Mouse (Mus musculus) heart, embryonic 10.5 days (tissue): Measurements from ENCODE around the gene Mfsd14a. TPM values are rescaled to one million over a fixed set of nuclear protein-coding genes. Genes with fewer than 3 reads are reported as not detected.

Source experiments
- DNase-seq: peaks from one replicate; pipeline ENCODE4 v3.0.0-alpha.2; 2017; ENCODE audit warnings: low spot score
- H3K27ac ChIP-seq: fragments of 300-500 bp; sonication (generic); 2 replicates; pipeline ENCODE4 v1.5.1; 2016; ENCODE audit warnings: mild to moderate bottlenecking
- H3K27me3 ChIP-seq: fragments of 300-500 bp; sonication (generic); 2 replicates; pipeline ENCODE4 v1.6.1; 2016; ENCODE audit warnings: mild to moderate bottlenecking; ENCODE audit not compliant: poor library complexity, insufficient read depth, severe bottlenecking
- H3K36me3 ChIP-seq: fragments of 300-500 bp; sonication (generic); 2 replicates; pipeline ENCODE4 v1.6.1; 2016; ENCODE audit warnings: mild to moderate bottlenecking, moderate library complexity
- H3K4me1 ChIP-seq: fragments of 300-500 bp; sonication (generic); 2 replicates; pipeline ENCODE4 v1.6.1; 2016; ENCODE audit warnings: mild to moderate bottlenecking
- H3K4me3 ChIP-seq: fragments of 300-500 bp; sonication (generic); 2 replicates; pipeline ENCODE4 v1.5.1; 2016; ENCODE audit warnings: mild to moderate bottlenecking, moderate library complexity
- H3K9me3 ChIP-seq: fragments of 300-500 bp; sonication (generic); 2 replicates; pipeline ENCODE4 v1.6.1; 2016; ENCODE audit warnings: mild to moderate bottlenecking, moderate library complexity
- WGBS: fragments of 180-500 bp; shearing (Covaris S2); methylation state at CpG from one replicate; pipeline ENCODE4 v1.1.7; 2016; 5-methylcytosine and 5-hydroxymethylcytosine counted together
- polyA plus RNA-seq: library from polyadenylated mRNA; unstranded; fragments of >200 nt; fragmentation: Nextera tagmentation; extraction: Ambion mirVana; gene quantifications from 2 replicates; pipeline ENCODE4 v1.2.1, GENCODE M21; 2016

Gene Mfsd14a
- polyA plus RNA-seq, 1 experiment from 2014 or later = 73.9 TPM

- no peak for DNase-seq
- H3K27ac ChIP-seq = no peak overlapping the region
- H3K4me1 ChIP-seq = no peaks in the 10 kb centered on the region
- WGBS = 87% methylated on average over 2 of the region's 2 CpGs
- H3K4me3 ChIP-seq = no peak overlapping the region
- no peaks in the 10 kb centered on the region for H3K9me3 ChIP-seq
- H3K36me3 ChIP-seq = peaks cover 90% of the 10 kb centered on the region
- no peaks in the 10 kb centered on the region for H3K27me3 ChIP-seq
Observed at GRCm38 (mm10) chr3:116642373-116642772, 20.1 kb downstream of the Mfsd14a start.

DNA sequence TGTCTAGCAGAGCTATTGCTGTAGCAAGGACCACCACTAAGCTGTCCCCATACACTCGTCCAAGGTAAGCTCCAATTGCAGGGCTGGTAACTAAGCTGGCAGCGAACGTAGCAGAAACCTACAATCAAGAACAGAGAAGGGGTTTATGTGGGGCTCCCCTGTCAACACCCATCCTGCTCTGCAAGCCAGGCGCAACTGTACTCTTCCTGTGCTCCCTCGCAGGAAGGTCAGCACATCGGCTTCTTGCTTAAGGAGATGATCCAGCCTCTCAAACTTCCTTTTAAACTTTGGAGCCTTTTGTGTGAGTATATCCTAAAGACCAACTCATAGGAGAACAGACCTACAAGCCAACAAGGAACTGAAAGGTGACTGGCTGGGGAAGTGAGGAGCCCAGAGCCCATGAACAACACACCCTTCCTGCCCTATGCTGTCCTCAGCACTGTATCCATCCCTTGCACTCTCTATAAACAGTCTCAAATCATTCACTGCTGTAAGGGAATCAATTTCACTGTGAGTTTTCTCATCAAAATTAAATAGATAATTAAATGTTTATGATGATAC lies 20.6 kb downstream of the Mfsd14a start:
- 90% methylated on average over 6 of the region's 6 CpGs for WGBS
- no peak overlapping the region for H3K27ac ChIP-seq
- H3K4me1 ChIP-seq = no peaks in the 10 kb centered on the region
- H3K4me3 ChIP-seq = no peak overlapping the region
- peaks cover 92% of the 10 kb centered on the region for H3K36me3 ChIP-seq
- H3K9me3 ChIP-seq = no peaks in the 10 kb centered on the region
- no peaks in the 10 kb centered on the region for H3K27me3 ChIP-seq
- no peak for DNase-seq

DNA sequence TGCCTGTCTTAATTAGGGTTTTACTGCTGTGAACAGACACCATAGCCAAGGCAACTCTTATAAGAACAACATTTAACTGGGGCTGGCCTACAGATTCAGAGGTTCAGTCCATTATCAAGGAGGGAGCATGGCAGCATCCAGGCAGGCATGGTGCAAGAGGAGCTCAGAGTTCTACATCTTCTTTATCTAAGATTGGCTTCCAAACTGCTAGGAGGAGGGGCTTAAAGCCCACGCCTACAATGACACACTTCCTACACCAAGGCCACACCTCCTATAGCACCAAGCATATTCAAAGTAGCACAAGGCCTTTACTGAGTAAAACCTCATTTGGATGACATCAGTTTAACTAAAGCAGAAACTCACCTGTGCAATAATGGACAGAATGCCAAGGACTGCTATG lies 22.5 kb downstream of the Mfsd14a start:
- H3K4me3 ChIP-seq = no peak overlapping the region
- WGBS = 74% methylated on average over 1 of the region's 1 CpGs
- no peaks in the 10 kb centered on the region for H3K4me1 ChIP-seq
- H3K27me3 ChIP-seq = no peaks in the 10 kb centered on the region
- no peak for DNase-seq
- H3K27ac ChIP-seq = no peak overlapping the region
- no peaks in the 10 kb centered on the region for H3K9me3 ChIP-seq
- H3K36me3 ChIP-seq = peaks cover 90% of the 10 kb centered on the region

GRCm38 (mm10) chr3:116638572-116638971 lies 23.9 kb downstream of the Mfsd14a start:
- no peaks in the 10 kb centered on the region for H3K9me3 ChIP-seq
- H3K27ac ChIP-seq = no peak overlapping the region
- no peaks in the 10 kb centered on the region for H3K27me3 ChIP-seq
- DNase-seq = no peak
- no peaks in the 10 kb centered on the region for H3K4me1 ChIP-seq
- peaks cover 92% of the 10 kb centered on the region for H3K36me3 ChIP-seq
- 93% methylated on average over 7 of the region's 7 CpGs for WGBS
- H3K4me3 ChIP-seq = no peak overlapping the region

GRCm38 (mm10) chr3:116637693-116638476 lies 24.6 kb downstream of the Mfsd14a start:
- no peak overlapping the region for H3K27ac ChIP-seq
- no peak for DNase-seq
- no peaks in the 10 kb centered on the region for H3K27me3 ChIP-seq
- H3K4me3 ChIP-seq = no peak overlapping the region
- no peaks in the 10 kb centered on the region for H3K4me1 ChIP-seq
- WGBS = 83% methylated on average over 9 of the region's 9 CpGs
- peaks cover 92% of the 10 kb centered on the region for H3K36me3 ChIP-seq
- no peaks in the 10 kb centered on the region for H3K9me3 ChIP-seq

DNA sequence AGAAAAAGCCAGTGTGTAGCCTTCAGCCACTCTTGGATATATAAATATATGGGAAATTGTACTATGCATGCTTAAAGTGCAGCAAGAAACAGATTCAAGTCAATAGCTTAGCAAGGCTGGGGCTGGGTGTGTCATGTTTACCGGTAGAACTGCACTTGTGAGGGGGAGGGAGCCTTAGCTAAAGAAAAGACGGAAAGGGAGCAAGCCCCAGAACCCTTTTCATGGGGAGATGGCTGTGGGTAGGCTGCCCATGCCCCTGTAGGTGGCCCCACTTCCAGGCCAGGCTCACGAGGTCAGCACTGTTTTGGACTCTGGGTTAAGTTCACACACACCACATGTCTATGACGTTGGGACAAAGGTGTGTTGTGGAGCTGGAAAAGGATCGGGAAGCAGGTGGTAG lies 26.7 kb downstream of the Mfsd14a start:
- no peaks in the 10 kb centered on the region for H3K9me3 ChIP-seq
- 73% methylated on average over 5 of the region's 5 CpGs for WGBS
- H3K4me3 ChIP-seq = no peak overlapping the region
- H3K36me3 ChIP-seq = peaks cover 87% of the 10 kb centered on the region
- no peak for DNase-seq
- H3K4me1 ChIP-seq = no peaks in the 10 kb centered on the region
- no peaks in the 10 kb centered on the region for H3K27me3 ChIP-seq
- no peak overlapping the region for H3K27ac ChIP-seq

- peaks cover 82% of the 10 kb centered on the region for H3K36me3 ChIP-seq
Observed at GRCm38 (mm10) chr3:116634853-116635252, 27.6 kb downstream of the Mfsd14a start.

GRCm38 (mm10) chr3:116634091-116634490 lies 28.4 kb downstream of the Mfsd14a start:
- no peak for DNase-seq
- Histone ChIP-seq H3K4me1 (peaks cover 6% of the 10 kb centered on the region; the same call in 1 of the 2 replicates), H3K36me3 (peaks cover 74% of the 10 kb centered on the region), H3K4me3 (no peak overlapping the region), H3K27ac (no peak overlapping the region), H3K9me3 (no peaks in the 10 kb centered on the region), H3K27me3 (no peaks in the 10 kb centered on the region)
- WGBS = 92% methylated on average over 3 of the region's 3 CpGs

More at GRCm38 (mm10) chr3:116634853-116635252, 27.6 kb downstream of the Mfsd14a start:
- no peak for DNase-seq
- H3K27ac ChIP-seq = no peak overlapping the region
- peaks cover 6% of the 10 kb centered on the region; the same call in 1 of the 2 replicates for H3K4me1 ChIP-seq
- 85% methylated on average over 8 of the region's 8 CpGs for WGBS
- no peaks in the 10 kb centered on the region for H3K9me3 ChIP-seq
- H3K27me3 ChIP-seq = no peaks in the 10 kb centered on the region
- H3K4me3 ChIP-seq = no peak overlapping the region

DNA sequence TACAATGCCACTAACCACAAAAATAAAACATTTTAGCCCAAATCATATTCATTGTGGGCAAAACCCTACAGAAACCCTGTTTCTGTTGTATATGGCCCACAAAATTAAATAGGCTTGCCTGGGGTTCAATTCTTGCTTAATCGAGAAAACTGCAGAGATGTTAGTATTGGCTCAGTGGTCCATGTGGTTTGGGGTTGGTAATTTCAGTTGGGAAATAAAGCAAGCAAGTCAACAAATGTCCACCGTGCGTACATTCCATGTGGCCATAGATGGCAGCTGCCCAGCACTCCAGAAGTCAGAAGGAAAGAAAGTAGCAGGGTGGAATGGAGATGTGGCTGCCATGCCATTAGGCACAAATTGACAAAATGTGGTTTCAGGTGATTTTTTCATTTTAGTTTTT lies 29.5 kb downstream of the Mfsd14a start:
- WGBS = 90% methylated on average over 3 of the region's 3 CpGs
- H3K36me3 ChIP-seq = peaks cover 66% of the 10 kb centered on the region

GRCm38 (mm10) chr3:116631459-116631858 lies 31.0 kb downstream of the Mfsd14a start:
- DNase-seq = no peak

More for the DNA sequence above, 29.5 kb downstream of the Mfsd14a start:
- no peak for DNase-seq
- no peak overlapping the region for H3K27ac ChIP-seq
- no peaks in the 10 kb centered on the region for H3K9me3 ChIP-seq
- no peaks in the 10 kb centered on the region for H3K27me3 ChIP-seq
- H3K4me3 ChIP-seq = no peak overlapping the region
- peaks cover 6% of the 10 kb centered on the region; the same call in 1 of the 2 replicates for H3K4me1 ChIP-seq

GRCm38 (mm10) chr3:116622641-116623040 lies 39.8 kb downstream of the Mfsd14a start:
- H3K4me1 ChIP-seq = no peaks in the 10 kb centered on the region
- WGBS = 90% methylated on average over 7 of the region's 7 CpGs
- no peaks in the 10 kb centered on the region for H3K27me3 ChIP-seq
- no peaks in the 10 kb centered on the region for H3K9me3 ChIP-seq
- DNase-seq = no peak
- H3K4me3 ChIP-seq = no peak overlapping the region
- no peak overlapping the region for H3K27ac ChIP-seq
- H3K36me3 ChIP-seq = peaks cover 53% of the 10 kb centered on the region

More at GRCm38 (mm10) chr3:116631459-116631858, 31.0 kb downstream of the Mfsd14a start:
- H3K36me3 ChIP-seq = peaks cover 63% of the 10 kb centered on the region
- no peaks in the 10 kb centered on the region for H3K9me3 ChIP-seq
- no peak overlapping the region for H3K4me3 ChIP-seq
- peaks cover 6% of the 10 kb centered on the region; the same call in 1 of the 2 replicates for H3K4me1 ChIP-seq
- no peak overlapping the region for H3K27ac ChIP-seq
- no peaks in the 10 kb centered on the region for H3K27me3 ChIP-seq
- WGBS = 83% methylated on average over 1 of the region's 1 CpGs

DNA sequence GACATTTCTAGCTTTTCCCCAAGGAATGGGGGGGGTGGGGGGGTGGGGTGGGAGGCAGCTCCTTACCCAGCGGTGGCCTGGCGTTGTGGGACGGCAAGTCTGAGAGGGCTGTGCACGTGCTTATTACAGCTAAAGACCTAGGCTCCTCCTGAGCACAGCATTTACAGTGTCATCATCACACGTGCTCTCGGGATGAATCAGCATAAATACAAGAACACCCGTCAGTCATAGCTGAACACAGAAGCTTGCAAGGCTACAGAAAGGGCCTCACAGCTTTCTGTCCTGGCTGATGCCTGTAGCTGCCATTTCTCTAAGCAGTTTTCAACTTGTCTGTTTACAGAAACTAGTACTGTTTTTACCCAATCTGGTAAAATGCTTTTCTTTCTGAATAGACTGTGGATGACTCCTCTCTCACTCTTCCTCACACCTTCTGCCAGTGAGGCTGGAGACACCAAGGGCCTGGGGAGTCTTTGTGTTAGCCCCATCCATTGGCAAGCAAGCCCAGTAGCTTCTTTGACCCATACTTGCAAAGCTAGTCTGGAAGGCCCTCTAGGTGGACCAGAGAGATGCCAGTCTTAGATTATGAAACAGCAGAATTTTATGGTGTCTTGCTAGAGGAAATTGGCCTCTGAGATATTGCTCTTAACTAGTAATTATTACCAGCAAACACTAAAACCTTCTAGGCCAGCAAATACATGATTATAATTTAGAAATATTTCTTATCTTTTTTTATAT lies 41.7 kb downstream of the Mfsd14a start:
- no peak for DNase-seq
- WGBS = 86% methylated on average over 7 of the region's 7 CpGs

GRCm38 (mm10) chr3:116618855-116619254 lies 43.6 kb downstream of the Mfsd14a start:
- no peaks in the 10 kb centered on the region for H3K4me1 ChIP-seq
- no peak overlapping the region for H3K4me3 ChIP-seq
- peaks cover 73% of the 10 kb centered on the region for H3K36me3 ChIP-seq
- no peak for DNase-seq
- WGBS = 72% methylated on average over 6 of the region's 6 CpGs
- H3K27ac ChIP-seq = no peak overlapping the region
- H3K9me3 ChIP-seq = no peaks in the 10 kb centered on the region
- no peaks in the 10 kb centered on the region for H3K27me3 ChIP-seq

More for the DNA sequence above, 41.7 kb downstream of the Mfsd14a start:
- Histone ChIP-seq H3K27ac (no peak overlapping the region), H3K27me3 (no peaks in the 10 kb centered on the region), H3K4me1 (no peaks in the 10 kb centered on the region), H3K4me3 (no peak overlapping the region), H3K9me3 (no peaks in the 10 kb centered on the region), H3K36me3 (peaks cover 54% of the 10 kb centered on the region)
